Comparison of ENCODE assay signal across 8 mouse cellular contexts in genomic region chr4:127236631-127237030, GRCm38 (mm10). TPM values are rescaled to one million over a fixed set of nuclear protein-coding genes. Genes with fewer than 3 reads are reported as not detected.
DNase-seq lines count a peak whose midpoint lies in the region; ATAC-seq and TF ChIP-seq lines count a peak whose summit lies in the region.

No protein-coding gene starts in this region.

- no peaks in the 10 kb centered on the region for H3K79me2 ChIP-seq in heart, adult 2 months (replicated peaks; ENCODE audit: control insufficient read depth, insufficient read depth, low read length)
- H3K79me2 ChIP-seq in C2C12 (ENCODE audit: control insufficient read depth, insufficient read depth) = no peaks in the 10 kb centered on the region

- no peak for TF ChIP-seq POLR2A in heart, adult 2 months (IDR thresholded peaks at IDR 0.05; ENCODE audit: insufficient read depth, low read depth, low read length)

- no peaks in the 10 kb centered on the region for H3K36me3 ChIP-seq in heart, adult 2 months (ENCODE audit: control insufficient read depth, insufficient read depth, low read length)
- no peaks in the 10 kb centered on the region for H3K36me3 ChIP-seq in C2C12 (ENCODE audit: control insufficient read depth, insufficient read depth)
- no peaks in the 10 kb centered on the region for H3K36me3 ChIP-seq in forebrain, embryonic 12.5 days (replicated peaks)
- H3K36me3 ChIP-seq in liver, embryonic 14.5 days (replicated peaks; ENCODE audit: control insufficient read depth, insufficient read depth, low read depth) = no peaks in the 10 kb centered on the region

- H3K9me3 ChIP-seq in forebrain, embryonic 12.5 days = no peaks in the 10 kb centered on the region
- no peaks in the 10 kb centered on the region for H3K9me3 ChIP-seq in liver, embryonic 14.5 days (ENCODE audit: control insufficient read depth, low read length)

- peak overlapping the region; percentile 65 for H3K9ac ChIP-seq in heart, adult 2 months (ENCODE audit: low read depth, low read length)
- peak overlapping the region; percentile 70 for H3K9ac ChIP-seq in forebrain, embryonic 12.5 days
- no peak overlapping the region for H3K9ac ChIP-seq in liver, embryonic 14.5 days (replicated peaks)

- H3K4me1 ChIP-seq in heart, adult 2 months (ENCODE audit: control insufficient read depth, insufficient read depth, low read length) = no peaks in the 10 kb centered on the region
- peaks cover 30% of the 10 kb centered on the region for H3K4me1 ChIP-seq in forebrain, embryonic 12.5 days
- H3K4me1 ChIP-seq in liver, embryonic 14.5 days (replicated peaks; ENCODE audit: control insufficient read depth in 2 of 2, insufficient read depth in 2 of 2, low read length in 1 of 2) = no peaks in the 10 kb centered on the region

- H3K79me3 ChIP-seq in C2C12 (ENCODE audit: low read depth) = no peaks in the 10 kb centered on the region

- peak overlapping the region; percentile 75 for H3K4me3 ChIP-seq in heart, adult 2 months
- no peak overlapping the region for H3K4me3 ChIP-seq in C2C12 (ENCODE audit: insufficient read depth, poor library complexity, severe bottlenecking)
- peak overlapping the region; percentile 55 for H3K4me3 ChIP-seq in forebrain, embryonic 12.5 days (replicated peaks)
- peak overlapping the region in 1 of 2 experiments; percentile 52; a peak in 2 of 4 replicates for H3K4me3 ChIP-seq in liver, embryonic 14.5 days (ENCODE audit: insufficient read depth in 1 of 2, low read depth in 2 of 2, low read length in 2 of 2)

- H3K4me2 ChIP-seq in forebrain, embryonic 12.5 days = peak overlapping the region; percentile 99
- peak overlapping the region; percentile 71 for H3K4me2 ChIP-seq in liver, embryonic 14.5 days (ENCODE audit: low read depth)

- no peak for TF ChIP-seq EP300 in heart, adult 2 months (IDR thresholded peaks at IDR 0.05; ENCODE audit: insufficient read depth, low read depth, low read length)
- no peak for TF ChIP-seq EP300 in liver, embryonic 14.5 days (IDR thresholded peaks at IDR 0.05; ENCODE audit: low read depth)

- H3ac ChIP-seq in C2C12 (ENCODE audit: control insufficient read depth, insufficient read length, low read depth) = peak overlapping the region; percentile 52

- no peak overlapping the region; the same call in 1 of the 2 replicates for H3K27ac ChIP-seq in heart, adult 2 months
- H3K27ac ChIP-seq in forebrain, embryonic 12.5 days = no peak overlapping the region; the same call in 1 of the 2 replicates
- no peak overlapping the region for H3K27ac ChIP-seq in liver, embryonic 14.5 days

- peaks cover 2% of the 10 kb centered on the region; the same call in 1 of the 2 replicates for H3K27me3 ChIP-seq in heart, adult 2 months (ENCODE audit: control insufficient read depth, insufficient read depth, low read length)
- peaks cover 29% of the 10 kb centered on the region for H3K27me3 ChIP-seq in C2C12 (ENCODE audit: control insufficient read depth, insufficient read depth, insufficient read length)
- peaks cover 49% of the 10 kb centered on the region for H3K27me3 ChIP-seq in forebrain, embryonic 12.5 days
- peaks cover 20% of the 10 kb centered on the region for H3K27me3 ChIP-seq in liver, embryonic 14.5 days (ENCODE audit: control insufficient read depth, insufficient read depth, low read length)

- TF ChIP-seq CTCF in heart, adult 2 months (IDR thresholded peaks at IDR 0.05) = no peak
- TF ChIP-seq CTCF in C2C12 (IDR thresholded peaks at IDR 0.05; ENCODE audit: control insufficient read depth, insufficient read depth, insufficient read length) = no peak
- no peak for TF ChIP-seq CTCF in liver, embryonic 14.5 days (IDR thresholded peaks at IDR 0.05; ENCODE audit: low read depth)

- no peak for DNase-seq in heart, adult 2 months
- DNase-seq in heart, postnatal 14 days = no peak
- no peak for DNase-seq in liver, embryonic 14.5 days (ENCODE audit: low read depth in 3 of 3, low spot score in 3 of 3)
- no peak for DNase-seq in adipocyte (ENCODE audit: low spot score)
- no peak for DNase-seq in right cerebral cortex, postnatal 36 days (ENCODE audit: low spot score in 2 of 2)
- no peak for DNase-seq in thymus, postnatal 10 days (ENCODE audit: low spot score in 2 of 2)

- intact Hi-C loops in heart, adult 2 months (cut with DNase I) = no loop called here
- intact Hi-C loops in heart, postnatal 14 days (cut with DNase I) = loop anchor here (1.0 to 10.0 kb wide), 2 partner anchors 11 to 682 kb away; partner anchors contain the start of gene Clspn

- ATAC-seq in forebrain, embryonic 12.5 days (ENCODE audit: low FRiP score) = peak; percentile 43
- ATAC-seq in liver, embryonic 14.5 days (ENCODE audit: insufficient read depth) = no peak

- 7% methylated on average over 14 of the region's 14 CpGs for WGBS in heart, adult 2 months
- under 1% methylated on average over 14 of the region's 14 CpGs for WGBS in forebrain, embryonic 12.5 days
- 9% methylated on average over 14 of the region's 14 CpGs for WGBS in liver, embryonic 14.5 days (ENCODE audit: insufficient replicate concordance)

TF ChIP-seq in C2C12, 6 proteins besides CTCF, POLR2A, EP300 and RAD21:
- TF ChIP-seq MAX (IDR thresholded peaks at IDR 0.05) (no peak), CEBPB (IDR thresholded peaks at IDR 0.05; ENCODE audit: low read depth) (no peak), FOSL1 (IDR thresholded peaks at IDR 0.05; ENCODE audit: insufficient read depth, low read length, poor library complexity, severe bottlenecking) (no peak), USF1 (IDR thresholded peaks at IDR 0.05; ENCODE audit: low read depth) (no peak), MYOD1 (IDR thresholded peaks at IDR 0.05; ENCODE audit: control insufficient read depth, insufficient read length, low read depth) (no peak), MYOG (IDR thresholded peaks at IDR 0.05; ENCODE audit: control insufficient read depth, extremely low read depth, insufficient read length) (no peak)

RNA-seq across cellular contexts. Expression of gene Smim12, which starts 7.0 kb away (rescaled TPM):
- 10 to 100 TPM; 50.3 to 51.6 TPM for total RNA-seq in heart, adult 2 months (2021)
- 43.3 and 47.7 TPM in 2 replicates for polyA plus RNA-seq in heart, adult 2 months (2012; rRNA removed)
- total RNA-seq in heart, postnatal 14 days (2021) = 10 to 100 TPM; 43.1 to 43.5 TPM
- 60.4 TPM for polyA plus RNA-seq in C2C12 (2012; fragmentation: generic; extraction: Trizol)
- 44.2 and 46.6 TPM in 2 replicates for polyA plus RNA-seq in forebrain, embryonic 12.5 days (2016; fragmentation: Nextera tagmentation; extraction: Ambion mirVana)
- 11.9 and 14.5 TPM in 2 replicates for polyA plus RNA-seq in liver, embryonic 14.5 days (2012; rRNA removed)
- 25.7 and 27.5 TPM in 2 replicates for polyA plus RNA-seq in liver, embryonic 14.5 days (2014; fragmentation: Nextera tagmentation; extraction: Ambion mirVana)
